Mouse (Mus musculus): Measurements from ENCODE around the gene Mapk8ip3. TPM values are rescaled to one million over a fixed set of nuclear protein-coding genes. Genes with fewer than 3 reads are reported as not detected.

Gene Mapk8ip3
- total RNA-seq, 2 experiments from 2014 or later = 65.1 to 70.2 TPM

GRCm38 (mm10) chr17:24887291-24888080 lies 49.3 kb downstream of the Mapk8ip3 start:
- intact Hi-C loops (cut with DNase I) = loop anchor here (2.0 to 5.0 kb wide), 3 partner anchors 39 to 295 kb away; partner anchors contain the start of genes BC003965 and Msrb1
- no peak for DNase-seq (ENCODE audit: low spot score)

GRCm38 (mm10) chr17:24886932-24887271 lies 49.9 kb downstream of the Mapk8ip3 start:
- DNase-seq (ENCODE audit: low spot score) = no peak
- intact Hi-C loops (cut with DNase I) = loop anchor here (2.0 to 5.0 kb wide), 3 partner anchors 38 to 295 kb away; partner anchors contain the start of genes BC003965 and Msrb1

DNA sequence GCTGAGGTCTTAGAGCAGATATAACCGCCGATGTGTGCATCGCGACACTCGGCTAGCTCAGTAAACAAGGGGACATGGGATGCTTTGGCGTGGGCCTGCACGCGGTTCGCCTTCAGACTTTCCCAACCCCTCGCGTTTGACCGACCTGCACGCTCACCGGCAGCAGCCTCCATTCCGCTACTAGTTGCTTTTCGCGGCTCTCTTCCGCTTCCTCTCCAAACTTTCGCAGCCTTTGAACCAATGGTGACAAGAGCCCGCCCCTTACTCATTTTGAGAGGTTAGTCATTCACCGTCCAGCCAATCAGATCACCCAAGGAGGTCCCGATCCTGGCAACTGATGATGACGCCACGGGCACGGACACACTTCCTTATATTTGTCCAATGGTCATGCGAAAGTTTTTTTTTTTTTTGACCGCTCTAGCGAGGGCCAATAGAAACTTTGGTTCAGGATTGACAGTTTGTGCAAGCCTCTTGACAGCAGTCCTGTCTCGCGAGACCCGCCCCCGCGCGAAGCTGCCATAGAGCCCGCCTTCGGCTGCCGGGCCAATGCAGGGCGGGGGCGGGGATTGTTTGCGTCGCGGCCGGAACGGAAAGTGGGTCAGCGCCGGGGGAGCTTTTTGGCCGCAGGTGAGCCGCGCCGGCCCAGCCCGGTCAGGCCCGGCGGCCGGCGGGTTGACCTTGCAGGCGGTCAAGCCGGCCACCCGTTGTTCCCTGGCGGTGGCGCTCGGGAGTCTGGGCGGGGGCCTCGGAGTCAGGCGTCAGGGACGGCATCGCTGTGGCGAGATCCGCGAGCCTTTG lies 50.4 kb downstream of the Mapk8ip3 start, which contains the start of the genes Nubp2 and Spsb3:
Gene Nubp2 (minus strand): TSS at position 216 of the 798 bp plus-strand sequence.
Gene Spsb3 (plus strand): TSS at position 510 of the 798 bp plus-strand sequence.
- DNase-seq (ENCODE audit: low spot score) = peak; percentile 97
- intact Hi-C loops (cut with DNase I) = loop anchor here (2.0 to 5.0 kb wide), 3 partner anchors 38 to 296 kb away; partner anchors contain the start of genes BC003965 and Msrb1

DNA sequence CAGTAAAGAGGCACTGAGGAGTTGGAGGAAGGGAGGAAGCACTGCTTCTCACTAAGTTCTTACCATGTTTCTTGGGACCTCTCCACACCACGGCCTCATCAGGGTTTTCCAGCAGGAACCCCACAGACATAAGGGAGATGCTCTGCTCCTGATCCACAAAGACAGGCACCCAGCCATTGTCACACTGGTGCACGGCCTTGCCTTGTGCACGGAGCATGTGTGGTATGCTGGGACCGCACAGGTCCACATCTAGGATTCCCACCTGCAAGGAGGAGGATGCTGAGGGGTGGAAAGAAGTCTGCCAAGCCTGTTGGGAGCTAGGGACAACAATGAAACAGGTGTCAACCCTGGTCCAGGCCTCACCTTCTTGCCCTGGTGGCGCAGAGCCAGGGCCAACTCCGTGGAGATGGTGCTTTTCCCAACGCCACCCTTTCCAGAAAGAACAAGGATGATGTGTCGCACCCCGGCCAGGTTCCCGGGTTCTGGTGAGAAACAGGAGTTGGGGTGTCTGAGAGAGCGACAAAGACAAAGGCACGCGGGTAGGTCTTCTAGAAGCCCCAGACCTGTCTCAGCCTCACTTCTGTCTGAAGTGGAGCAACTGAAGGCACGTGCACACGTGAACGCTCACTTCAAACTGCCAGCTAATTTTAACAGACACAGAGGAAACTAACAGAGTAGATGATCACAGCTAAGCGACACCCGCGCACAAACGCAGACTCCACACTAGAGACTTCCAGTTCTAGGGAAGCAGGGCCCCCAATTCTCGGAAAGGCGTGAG lies 51.2 kb downstream of the Mapk8ip3 start:
- DNase-seq (ENCODE audit: low spot score) = no peak
- intact Hi-C loops (cut with DNase I) = loop anchor here (2.0 to 5.0 kb wide), 3 partner anchors 37 to 297 kb away; partner anchors contain the start of genes BC003965 and Msrb1

- DNase-seq (ENCODE audit: low spot score) = no peak
- intact Hi-C loops (cut with DNase I) = no loop called here
These were observed 52.4 kb downstream of the Mapk8ip3 start for GRCm38 (mm10) chr17:24884391-24884790.

- DNase-seq (ENCODE audit: low spot score) = no peak
- intact Hi-C loops (cut with DNase I) = loop anchor here (2.0 kb wide), 1 partner anchor 137 kb away; no protein-coding TSS in a partner anchor
These were observed 54.9 kb downstream of the Mapk8ip3 start for GRCm38 (mm10) chr17:24881738-24882440.

DNA sequence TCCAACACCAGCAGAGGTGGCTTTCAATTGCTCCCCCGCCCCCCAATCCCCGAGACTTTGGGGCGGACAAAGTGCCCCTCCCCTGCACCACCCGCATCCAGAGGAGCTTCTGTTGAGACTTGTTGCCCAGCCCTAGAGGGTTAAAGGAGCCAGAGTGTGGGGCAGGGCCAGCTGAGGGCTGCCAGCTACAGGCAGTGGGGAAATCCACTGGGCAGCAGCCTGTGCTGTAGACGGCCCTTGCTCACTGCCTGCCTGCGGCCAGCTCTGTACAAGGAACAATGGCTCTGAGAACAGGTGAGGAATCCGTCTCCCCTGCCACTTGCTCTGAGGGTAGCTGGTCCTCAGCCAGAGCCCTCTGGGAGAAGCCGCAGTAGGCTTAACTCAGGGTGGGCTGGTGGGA lies 58.2 kb downstream of the Mapk8ip3 start:
- DNase-seq (ENCODE audit: low spot score) = no peak
- intact Hi-C loops (cut with DNase I) = no loop called here

DNA sequence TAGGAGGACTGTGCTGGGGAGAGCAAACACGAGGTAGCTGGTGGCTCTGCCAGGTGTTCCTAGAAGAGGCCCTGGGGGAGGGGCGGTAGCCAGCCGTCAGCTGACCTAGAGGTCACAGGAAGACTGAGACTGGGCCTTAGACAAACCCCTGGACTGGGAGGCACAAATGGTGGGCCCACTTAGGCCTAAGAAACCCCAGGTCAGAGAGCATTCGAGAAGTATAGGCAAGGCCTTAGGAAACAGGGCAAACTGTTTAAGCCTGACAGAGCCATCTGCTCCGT lies 58.7 kb downstream of the Mapk8ip3 start:
- no peak for DNase-seq (ENCODE audit: low spot score)
- intact Hi-C loops (cut with DNase I) = no loop called here

GRCm38 (mm10) chr17:24877336-24878116 lies 59.3 kb downstream of the Mapk8ip3 start:
- intact Hi-C loops (cut with DNase I) = no loop called here
- no peak for DNase-seq (ENCODE audit: low spot score)

- intact Hi-C loops (cut with DNase I) = no loop called here
- DNase-seq (ENCODE audit: low spot score) = no peak
These were observed 61.8 kb downstream of the Mapk8ip3 start for GRCm38 (mm10) chr17:24874989-24875388.

GRCm38 (mm10) chr17:24874405-24874745 lies 62.4 kb downstream of the Mapk8ip3 start:
- DNase-seq (ENCODE audit: low spot score) = no peak
- intact Hi-C loops (cut with DNase I) = no loop called here

GRCm38 (mm10) chr17:24873695-24874404 lies 62.9 kb downstream of the Mapk8ip3 start:
- intact Hi-C loops (cut with DNase I) = no loop called here
- DNase-seq (ENCODE audit: low spot score) = no peak

- intact Hi-C loops (cut with DNase I) = no loop called here
- DNase-seq (ENCODE audit: low spot score) = no peak
These were observed 68.9 kb downstream of the Mapk8ip3 start for GRCm38 (mm10) chr17:24867914-24868313.

DNA sequence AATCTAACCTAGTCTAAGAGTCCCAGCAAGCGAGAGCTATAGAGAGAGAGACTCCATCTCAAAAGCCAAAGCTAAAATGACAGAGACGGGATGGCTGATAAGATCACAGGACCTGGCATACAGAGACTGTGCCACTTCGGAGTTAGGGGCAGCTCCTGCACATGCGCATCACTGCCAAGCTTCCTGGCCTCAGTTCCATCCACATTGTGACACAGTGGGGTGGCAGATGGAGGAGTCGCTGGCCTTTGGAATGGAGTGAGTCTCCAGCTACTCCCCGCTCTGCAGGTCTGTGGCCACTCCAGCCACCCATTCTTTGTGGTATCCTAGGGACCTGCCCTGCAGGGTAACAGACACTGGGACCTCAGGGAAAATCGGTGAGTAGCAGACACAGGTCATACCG lies 71.0 kb downstream of the Mapk8ip3 start, which contains the start of gene Igfals:
Gene Igfals (plus strand): TSS at position 222 of the 400 bp plus-strand sequence.
- DNase-seq (ENCODE audit: low spot score) = no peak
- intact Hi-C loops (cut with DNase I) = no loop called here

- DNase-seq (ENCODE audit: low spot score) = no peak
- intact Hi-C loops (cut with DNase I) = no loop called here
These were observed 75.0 kb downstream of the Mapk8ip3 start for GRCm38 (mm10) chr17:24861785-24862184.

DNA sequence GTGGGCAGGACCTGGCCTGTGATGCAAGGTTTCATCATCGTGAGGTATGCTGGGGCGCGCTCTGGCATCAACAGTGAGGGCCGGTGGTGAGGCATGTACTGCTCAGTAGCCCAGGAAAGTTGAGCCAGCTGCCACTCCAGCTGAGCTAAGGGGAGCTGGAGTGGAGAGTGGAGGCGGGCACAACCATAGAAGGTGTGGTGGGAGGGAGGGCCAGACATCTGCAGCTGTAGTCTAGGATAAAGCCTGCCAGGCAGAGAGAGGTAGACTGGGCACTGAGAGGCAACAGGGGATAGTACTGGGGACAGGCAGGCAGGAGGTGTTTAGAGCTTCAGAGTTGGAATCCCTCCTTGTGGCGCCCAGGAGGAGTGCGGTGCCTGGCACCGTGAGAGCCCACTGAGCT lies 76.7 kb downstream of the Mapk8ip3 start:
- intact Hi-C loops (cut with DNase I) = no loop called here
- no peak for DNase-seq (ENCODE audit: low spot score)

GRCm38 (mm10) chr17:24858967-24859366 lies 77.8 kb downstream of the Mapk8ip3 start:
- no peak for DNase-seq (ENCODE audit: low spot score)
- intact Hi-C loops (cut with DNase I) = no loop called here

DNA sequence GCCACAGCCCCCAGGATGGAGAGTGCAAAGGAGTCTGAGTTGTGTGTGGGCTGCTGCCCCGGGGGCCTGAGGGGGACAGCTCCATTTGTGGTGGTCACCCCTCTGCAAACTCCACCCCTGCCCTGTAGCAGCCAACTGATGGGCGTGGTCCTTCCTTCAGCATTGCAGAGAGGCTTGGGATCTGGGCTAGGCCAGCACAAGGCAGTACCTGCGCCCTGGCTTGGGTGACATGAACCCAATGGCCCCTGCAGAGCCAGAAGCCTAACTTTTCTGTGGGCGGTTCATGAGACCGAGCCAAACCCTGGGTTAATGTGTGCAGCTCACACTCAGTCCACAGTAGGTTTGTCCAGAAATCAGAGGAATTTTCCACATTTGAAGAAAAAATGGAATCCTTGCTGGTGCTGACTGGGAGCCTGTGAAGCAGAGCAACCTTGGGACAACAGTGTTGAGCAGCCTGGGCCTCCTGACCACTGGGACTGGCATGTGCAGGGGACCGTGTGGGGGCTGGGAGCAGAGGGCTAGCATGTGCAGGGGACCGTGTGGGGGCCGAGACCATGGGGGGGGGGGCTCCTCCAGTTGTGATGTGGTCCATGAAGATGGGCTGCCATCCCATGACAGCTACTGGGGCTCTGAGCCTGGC lies 78.8 kb downstream of the Mapk8ip3 start:
- no peak for DNase-seq (ENCODE audit: low spot score)
- intact Hi-C loops (cut with DNase I) = no loop called here

Measured in heart, postnatal 25 days (tissue).